Mouse (Mus musculus) erythroblast, embryonic 14.5 days (primary cell): ENCODE data around the gene Rinl.

Experiments used
- GATA1 ChIP-seq: IDR thresholded peaks from 2 replicates; pipeline ENCODE4 v1.6.1; 2012; ENCODE audit warnings: low read length, inconsistent platforms, mixed read lengths
- TAL1 ChIP-seq: IDR thresholded peaks from 3 replicates; pipeline ENCODE4 v1.6.1; 2012; ENCODE audit warnings: low read length, inconsistent platforms, mixed read lengths

DNA sequence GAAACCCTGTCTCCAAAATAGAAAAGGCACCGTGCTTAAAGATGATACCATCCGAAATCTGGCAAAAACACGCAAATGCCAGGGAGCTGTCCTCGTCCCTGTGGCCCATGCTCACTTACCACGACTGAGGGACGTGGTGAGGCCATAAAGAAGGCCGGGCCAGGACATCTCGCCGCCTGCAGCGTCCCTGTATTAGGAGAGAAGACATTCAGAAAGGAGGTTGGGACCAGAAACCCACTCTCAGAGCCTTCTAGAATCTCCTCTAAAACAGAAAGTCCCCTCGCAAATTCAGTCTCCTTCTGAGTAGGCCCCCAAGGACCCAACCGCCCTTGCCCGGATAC lies 47.4 kb upstream of the Rinl start:
- TF ChIP-seq TAL1 (no peak), GATA1 (no peak)
